Mouse (Mus musculus) cerebellum, adult 2 months (tissue): ENCODE measurements around the gene Apopt1. TPM values are rescaled to one million over a fixed set of nuclear protein-coding genes. Genes with fewer than 3 reads are reported as not detected.

Source experiments
- DNase-seq, 2 experiments: peaks; one replicate each; pipeline ENCODE4 v3.0.0; 2021
- H3K27ac ChIP-seq: fragments of 200-500 bp; 2 replicates; pipeline ENCODE4 v1.5.1; 2012; ENCODE audit warnings: low read length, control low read depth, inconsistent platforms; ENCODE audit not compliant: insufficient read depth
- H3K27me3 ChIP-seq: fragments of 200-500 bp; 2 replicates; pipeline ENCODE4 v1.6.1; 2012; ENCODE audit warnings: inconsistent platforms, mild to moderate bottlenecking, low read length, moderate library complexity; ENCODE audit not compliant: control insufficient read depth, insufficient read depth
- H3K4me1 ChIP-seq: fragments of 200-500 bp; 2 replicates; pipeline ENCODE4 v1.6.1; 2011; ENCODE audit warnings: low read length; ENCODE audit not compliant: control insufficient read depth, insufficient read depth
- H3K4me3 ChIP-seq: fragments of 200-500 bp; replicated peaks from 2 replicates; pipeline ENCODE3; 2011; ENCODE audit warnings: mild to moderate bottlenecking, low read depth, low read length, control low read depth; ENCODE audit not compliant: insufficient read depth
- CTCF ChIP-seq: fragments of 200-500 bp; IDR thresholded peaks from 2 replicates; pipeline ENCODE4 v1.5.1; 2011; ENCODE audit warnings: low read depth, mild to moderate bottlenecking, control low read depth, low read length, moderate library complexity, borderline replicate concordance; ENCODE audit not compliant: insufficient read depth
- POLR2A ChIP-seq: fragments of 200-500 bp; IDR thresholded peaks from 2 replicates; pipeline ENCODE4 v1.6.1; 2011; ENCODE audit warnings: low read length, control low read depth, borderline replicate concordance; ENCODE audit not compliant: insufficient read depth
- WGBS: fragments of 180-500 bp; shearing (Covaris S2); methylation state at CpG from one replicate; pipeline ENCODE4 v1.1.7; 2018; 5-methylcytosine and 5-hydroxymethylcytosine counted together
- polyA plus RNA-seq: library from polyadenylated mRNA; depleted of rRNA; stranded (reverse); fragments of >200 nt; gene quantifications from 2 replicates; pipeline ENCODE4 v1.2.3, GENCODE M21; 2012

Apopt1 gene
- polyA plus RNA-seq, 1 experiment = 49.8 TPM

- WGBS = 55% methylated on average over 18 of the region's 18 CpGs
- DNase-seq = peak; percentile 55 to 70
- Histone ChIP-seq H3K27ac (peak overlapping the region; percentile 57), H3K4me3 (no peak overlapping the region), H3K27me3 (no peaks in the 10 kb centered on the region), H3K4me1 (peaks cover 56% of the 10 kb centered on the region)
- no peak for TF ChIP-seq POLR2A
- TF ChIP-seq CTCF = no peak
Observed at GRCm38 (mm10) chr12:111693341-111694270, 19.5 kb upstream of the Apopt1 start.

- peaks cover 54% of the 10 kb centered on the region for H3K4me1 ChIP-seq
- TF ChIP-seq CTCF = no peak
- TF ChIP-seq POLR2A = no peak
- WGBS = 27% methylated on average over 12 of the region's 12 CpGs
- H3K27me3 ChIP-seq = no peaks in the 10 kb centered on the region
- H3K27ac ChIP-seq = peak overlapping the region; percentile 57; the same call in 1 of the 2 replicates
- DNase-seq = no peak
- H3K4me3 ChIP-seq = no peak overlapping the region
Observed at GRCm38 (mm10) chr12:111694271-111694781, 18.7 kb upstream of the Apopt1 start.

DNA sequence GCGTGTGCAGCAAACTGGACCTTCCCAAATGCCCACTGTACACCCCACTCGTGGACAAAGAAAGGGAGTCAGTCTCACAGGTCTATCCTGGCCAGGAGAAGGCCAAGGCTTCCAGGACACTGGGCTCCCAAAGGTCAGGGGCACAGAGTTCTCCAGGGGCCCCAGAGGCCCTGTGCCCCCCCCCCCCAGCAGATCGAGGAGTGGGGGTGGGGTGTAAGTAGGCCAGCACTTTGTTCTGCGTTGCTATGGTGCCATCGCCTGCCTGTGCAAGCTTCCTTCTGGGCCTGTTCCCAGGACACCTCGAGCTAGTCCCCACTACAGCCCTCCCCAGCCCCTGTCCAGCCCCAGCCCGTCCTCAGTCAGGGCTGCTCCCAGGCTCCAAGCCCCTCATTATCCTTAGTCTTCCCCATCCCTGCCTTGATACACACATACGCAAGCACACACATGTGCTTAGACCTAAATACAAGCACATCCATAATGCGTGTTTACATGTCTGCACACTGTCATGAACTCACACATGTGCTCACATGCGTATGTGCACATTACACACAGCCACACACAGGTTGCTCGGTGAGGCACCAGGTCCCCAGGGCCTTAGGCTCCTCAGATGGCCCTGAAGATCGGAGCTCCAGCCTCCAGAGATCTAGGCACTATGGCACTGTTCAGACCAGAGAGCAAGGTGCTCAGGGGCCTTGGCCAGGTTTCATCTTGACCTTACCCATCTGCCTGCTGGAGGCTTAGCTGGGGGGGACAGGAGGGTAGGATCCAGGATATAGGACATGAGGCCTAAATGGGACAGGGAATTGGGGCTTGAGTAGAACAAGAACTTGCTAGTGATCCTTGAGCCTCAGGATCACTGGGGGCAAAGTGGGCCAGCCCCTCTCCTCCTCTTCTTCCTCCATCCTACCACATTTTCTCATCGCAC is 17.9 kb upstream of the Apopt1 start:
- H3K4me3 ChIP-seq = no peak overlapping the region
- peak; percentile 50 to 63 for DNase-seq
- H3K27me3 ChIP-seq = no peaks in the 10 kb centered on the region
- H3K4me1 ChIP-seq = peaks cover 52% of the 10 kb centered on the region
- no peak for TF ChIP-seq POLR2A
- TF ChIP-seq CTCF = no peak
- H3K27ac ChIP-seq = peak overlapping the region; percentile 52
- WGBS = 56% methylated on average over 13 of the region's 13 CpGs

DNA sequence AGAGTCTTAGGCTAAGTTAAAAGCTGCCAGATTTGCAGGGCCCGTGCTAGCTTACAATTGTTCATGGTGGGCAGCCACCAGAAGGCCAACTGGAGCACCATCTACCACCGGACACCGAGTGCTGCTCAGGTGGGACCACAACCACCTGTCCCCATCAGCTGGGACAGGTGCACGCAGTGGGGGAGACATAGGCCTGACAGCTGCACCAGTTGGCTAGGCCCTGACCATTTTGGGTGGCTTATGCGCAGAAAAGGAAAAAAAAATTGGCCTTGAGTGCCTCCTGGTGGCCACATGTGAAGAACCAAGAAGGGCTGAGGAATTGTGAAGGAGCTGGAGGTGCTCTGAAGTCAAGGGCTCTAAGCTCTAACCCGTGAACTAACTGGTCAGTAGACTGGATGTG is 16.8 kb upstream of the Apopt1 start:
- peak; percentile 86 to 87 for DNase-seq
- Histone ChIP-seq H3K27me3 (no peaks in the 10 kb centered on the region), H3K4me3 (no peak overlapping the region), H3K4me1 (peaks cover 50% of the 10 kb centered on the region), H3K27ac (peak overlapping the region; percentile 17)
- 1% methylated on average over 6 of the region's 6 CpGs for WGBS
- no peak for TF ChIP-seq POLR2A
- peak; percentile 87 for TF ChIP-seq CTCF

DNA sequence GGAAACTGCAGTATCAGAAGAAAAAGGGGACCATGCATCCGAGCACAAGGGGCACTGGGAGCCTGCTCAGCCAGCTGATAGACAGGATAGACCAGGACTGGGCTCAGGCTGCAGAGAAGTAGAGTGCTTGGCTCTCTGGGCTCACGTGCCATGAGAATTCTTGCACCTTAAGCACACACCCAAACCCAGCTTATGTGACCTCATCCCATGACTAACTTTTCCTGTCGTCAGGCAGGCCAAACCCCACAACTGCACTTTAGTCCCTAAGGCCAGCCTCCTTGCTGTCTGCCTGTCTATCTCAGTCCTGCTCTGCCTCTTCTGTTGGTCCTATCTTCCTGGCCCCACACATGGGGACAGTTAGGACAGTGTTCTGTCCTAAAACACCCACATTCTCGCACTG is 15.4 kb upstream of the Apopt1 start:
- Histone ChIP-seq H3K27me3 (no peaks in the 10 kb centered on the region), H3K27ac (peak overlapping the region; percentile 72), H3K4me3 (no peak overlapping the region), H3K4me1 (peaks cover 43% of the 10 kb centered on the region)
- no peak for TF ChIP-seq CTCF
- no peak for TF ChIP-seq POLR2A
- WGBS = 78% methylated on average over 4 of the region's 4 CpGs
- DNase-seq = no peak

- TF ChIP-seq POLR2A = no peak
- no peak for TF ChIP-seq CTCF
- Histone ChIP-seq H3K4me1 (peaks cover 43% of the 10 kb centered on the region), H3K4me3 (no peak overlapping the region), H3K27ac (peak overlapping the region; percentile 72), H3K27me3 (no peaks in the 10 kb centered on the region)
- peak; percentile 78 to 82 for DNase-seq
- WGBS = 15% methylated on average over 6 of the region's 6 CpGs
Observed at GRCm38 (mm10) chr12:111698346-111698913, 14.6 kb upstream of the Apopt1 start.

GRCm38 (mm10) chr12:111699542-111699941 is 13.5 kb upstream of the Apopt1 start:
- no peaks in the 10 kb centered on the region for H3K27me3 ChIP-seq
- TF ChIP-seq POLR2A (no peak), CTCF (no peak)
- DNase-seq = no peak
- WGBS = 90% methylated on average over 4 of the region's 4 CpGs
- no peak overlapping the region for H3K4me3 ChIP-seq
- H3K27ac ChIP-seq = no peak overlapping the region
- peaks cover 37% of the 10 kb centered on the region for H3K4me1 ChIP-seq
